Mouse (Mus musculus): ENCODE measurements around the gene Limd1. TPM values are rescaled to one million over a fixed set of nuclear protein-coding genes. Genes with fewer than 3 reads are reported as not detected.

Gene Limd1
- polyA plus RNA-seq, 1 experiment from 2014 or later = 15.8 TPM

DNA sequence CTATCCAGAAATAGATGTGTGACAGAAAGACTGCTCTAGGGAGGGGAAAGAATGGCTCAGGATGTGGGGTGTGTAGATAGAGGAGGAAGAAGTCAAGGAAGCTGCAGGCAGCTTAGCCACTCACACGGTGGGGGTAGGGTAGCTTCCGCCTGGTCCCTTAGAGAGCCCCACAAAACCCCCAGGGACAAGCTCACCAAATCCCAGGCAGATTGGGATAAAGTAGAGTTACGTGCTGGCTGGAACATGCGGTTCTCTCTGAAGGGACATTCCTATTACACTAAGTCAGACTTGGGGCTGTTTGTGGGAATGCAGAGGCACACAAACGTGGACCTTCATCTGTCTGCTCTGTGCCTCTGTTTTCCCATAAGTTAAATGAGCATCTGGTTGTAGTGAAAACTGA lies 12.4 kb downstream of the Limd1 start:
- H3K9ac ChIP-seq (replicated peaks; ENCODE audit: low read depth, low read length) = no peak overlapping the region
- ATAC-seq = no peak
- WGBS = 85% methylated on average over 5 of the region's 5 CpGs
- no peaks in the 10 kb centered on the region for H3K27me3 ChIP-seq (replicated peaks; ENCODE audit: control insufficient read depth, insufficient read depth, low read length)
- no peak overlapping the region for H3K27ac ChIP-seq (ENCODE audit: low read length)
- H3K36me3 ChIP-seq (ENCODE audit: control insufficient read depth, insufficient read depth) = no peaks in the 10 kb centered on the region
- H3K4me2 ChIP-seq (ENCODE audit: low read length) = no peak overlapping the region
- no peaks in the 10 kb centered on the region for H3K9me3 ChIP-seq (ENCODE audit: control insufficient read depth, low read length)
- no peak overlapping the region for H3K4me3 ChIP-seq (replicated peaks; ENCODE audit: low read length)
- H3K4me1 ChIP-seq (replicated peaks; ENCODE audit: control insufficient read depth, insufficient read depth, low read length) = peaks cover 6% of the 10 kb centered on the region

- Histone ChIP-seq H3K36me3 (ENCODE audit: control insufficient read depth, insufficient read depth) (no peaks in the 10 kb centered on the region), H3K9me3 (ENCODE audit: control insufficient read depth, low read length) (no peaks in the 10 kb centered on the region), H3K4me2 (ENCODE audit: low read length) (no peak overlapping the region), H3K4me3 (replicated peaks; ENCODE audit: low read length) (no peak overlapping the region), H3K27ac (ENCODE audit: low read length) (0 out of 2 replicates have a peak overlapping the region, but pooled peaks have one; percentile 9), H3K9ac (replicated peaks; ENCODE audit: low read depth, low read length) (no peak overlapping the region), H3K27me3 (replicated peaks; ENCODE audit: control insufficient read depth, insufficient read depth, low read length) (no peaks in the 10 kb centered on the region), H3K4me1 (replicated peaks; ENCODE audit: control insufficient read depth, insufficient read depth, low read length) (peaks cover 8% of the 10 kb centered on the region)
- WGBS = 48% methylated on average over 9 of the region's 9 CpGs
- ATAC-seq = peak; percentile 95
Observed at GRCm38 (mm10) chr9:123491917-123492585, 13.5 kb downstream of the Limd1 start.

GRCm38 (mm10) chr9:123496665-123497064 lies 18.2 kb downstream of the Limd1 start:
- Histone ChIP-seq H3K9ac (replicated peaks; ENCODE audit: low read depth, low read length) (no peak overlapping the region), H3K27ac (ENCODE audit: low read length) (no peak overlapping the region), H3K4me1 (replicated peaks; ENCODE audit: control insufficient read depth, insufficient read depth, low read length) (peaks cover 7% of the 10 kb centered on the region), H3K36me3 (ENCODE audit: control insufficient read depth, insufficient read depth) (no peaks in the 10 kb centered on the region), H3K4me2 (ENCODE audit: low read length) (peak overlapping the region; percentile 23; the same call in 1 of the 2 replicates), H3K27me3 (replicated peaks; ENCODE audit: control insufficient read depth, insufficient read depth, low read length) (no peaks in the 10 kb centered on the region), H3K9me3 (ENCODE audit: control insufficient read depth, low read length) (no peaks in the 10 kb centered on the region), H3K4me3 (replicated peaks; ENCODE audit: low read length) (no peak overlapping the region)
- ATAC-seq = no peak
- 24% methylated on average over 13 of the region's 13 CpGs for WGBS

DNA sequence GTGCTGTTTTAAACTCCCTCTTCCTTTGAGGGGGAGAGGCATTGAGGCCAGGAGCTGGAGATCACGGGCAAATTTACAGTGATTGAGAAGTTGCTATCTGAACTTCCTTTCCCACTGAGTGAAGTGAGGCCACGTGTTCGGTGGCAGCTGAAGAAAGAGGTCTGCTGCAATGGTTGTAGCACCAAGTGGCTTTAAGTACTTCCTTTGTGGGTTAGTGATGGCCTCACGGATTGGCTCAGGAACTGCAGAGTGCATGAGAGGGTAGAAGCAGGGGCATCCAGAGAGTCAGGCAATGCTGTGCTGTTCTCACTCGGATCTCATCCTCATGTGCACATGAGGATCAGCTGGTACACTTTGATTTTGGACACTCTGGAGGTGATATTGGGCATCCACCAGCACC lies 19.4 kb downstream of the Limd1 start:
- H3K27ac ChIP-seq (ENCODE audit: low read length) = no peak overlapping the region
- no peaks in the 10 kb centered on the region for H3K36me3 ChIP-seq (ENCODE audit: control insufficient read depth, insufficient read depth)
- H3K9ac ChIP-seq (replicated peaks; ENCODE audit: low read depth, low read length) = no peak overlapping the region
- no peaks in the 10 kb centered on the region for H3K9me3 ChIP-seq (ENCODE audit: control insufficient read depth, low read length)
- no peak overlapping the region for H3K4me3 ChIP-seq (replicated peaks; ENCODE audit: low read length)
- 91% methylated on average over 5 of the region's 5 CpGs for WGBS
- no peak for ATAC-seq
- no peaks in the 10 kb centered on the region for H3K27me3 ChIP-seq (replicated peaks; ENCODE audit: control insufficient read depth, insufficient read depth, low read length)
- 0 out of 2 replicates have a peak, but pooled peaks cover 3% of the 10 kb centered on the region for H3K4me1 ChIP-seq (replicated peaks; ENCODE audit: control insufficient read depth, insufficient read depth, low read length)
- no peak overlapping the region for H3K4me2 ChIP-seq (ENCODE audit: low read length)

DNA sequence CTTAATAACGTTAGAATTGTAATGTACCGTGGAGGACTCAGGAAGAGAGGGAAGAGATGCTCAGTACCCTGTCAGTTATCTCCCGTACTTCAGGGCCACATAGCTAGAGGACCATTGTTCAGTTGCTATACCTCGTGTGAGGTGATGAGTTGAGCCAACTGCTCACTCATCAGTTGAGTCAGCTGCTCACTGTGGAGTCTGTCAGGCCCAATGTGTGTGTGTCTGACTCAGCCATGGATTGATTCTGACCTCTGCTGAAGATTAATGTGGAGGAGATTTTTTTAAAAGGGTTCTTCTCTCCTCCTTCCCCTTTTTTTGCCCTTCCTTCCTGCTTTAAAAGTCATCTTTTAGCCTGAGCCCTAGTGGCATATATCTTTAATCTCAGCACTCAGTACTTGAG lies 22.0 kb downstream of the Limd1 start:
- Histone ChIP-seq H3K9ac (replicated peaks; ENCODE audit: low read depth, low read length) (no peak overlapping the region), H3K27me3 (replicated peaks; ENCODE audit: control insufficient read depth, insufficient read depth, low read length) (no peaks in the 10 kb centered on the region), H3K4me1 (replicated peaks; ENCODE audit: control insufficient read depth, insufficient read depth, low read length) (peaks cover 3% of the 10 kb centered on the region), H3K9me3 (ENCODE audit: control insufficient read depth, low read length) (no peaks in the 10 kb centered on the region), H3K4me2 (ENCODE audit: low read length) (no peak overlapping the region), H3K4me3 (replicated peaks; ENCODE audit: low read length) (no peak overlapping the region), H3K27ac (ENCODE audit: low read length) (no peak overlapping the region), H3K36me3 (ENCODE audit: control insufficient read depth, insufficient read depth) (no peaks in the 10 kb centered on the region)
- 96% methylated on average over 4 of the region's 4 CpGs for WGBS
- no peak for ATAC-seq

GRCm38 (mm10) chr9:123503171-123503834 lies 24.8 kb downstream of the Limd1 start:
- Histone ChIP-seq H3K27ac (ENCODE audit: low read length) (no peak overlapping the region), H3K4me1 (replicated peaks; ENCODE audit: control insufficient read depth, insufficient read depth, low read length) (no peaks in the 10 kb centered on the region; the same call in none of the 2 replicates), H3K4me2 (ENCODE audit: low read length) (no peak overlapping the region), H3K9me3 (ENCODE audit: control insufficient read depth, low read length) (no peaks in the 10 kb centered on the region), H3K4me3 (replicated peaks; ENCODE audit: low read length) (no peak overlapping the region), H3K36me3 (ENCODE audit: control insufficient read depth, insufficient read depth) (no peaks in the 10 kb centered on the region), H3K9ac (replicated peaks; ENCODE audit: low read depth, low read length) (no peak overlapping the region), H3K27me3 (replicated peaks; ENCODE audit: control insufficient read depth, insufficient read depth, low read length) (no peaks in the 10 kb centered on the region)
- ATAC-seq = 0 out of 2 replicates have a peak, but pooled peaks have one; percentile 28
- WGBS = 61% methylated on average over 5 of the region's 5 CpGs

DNA sequence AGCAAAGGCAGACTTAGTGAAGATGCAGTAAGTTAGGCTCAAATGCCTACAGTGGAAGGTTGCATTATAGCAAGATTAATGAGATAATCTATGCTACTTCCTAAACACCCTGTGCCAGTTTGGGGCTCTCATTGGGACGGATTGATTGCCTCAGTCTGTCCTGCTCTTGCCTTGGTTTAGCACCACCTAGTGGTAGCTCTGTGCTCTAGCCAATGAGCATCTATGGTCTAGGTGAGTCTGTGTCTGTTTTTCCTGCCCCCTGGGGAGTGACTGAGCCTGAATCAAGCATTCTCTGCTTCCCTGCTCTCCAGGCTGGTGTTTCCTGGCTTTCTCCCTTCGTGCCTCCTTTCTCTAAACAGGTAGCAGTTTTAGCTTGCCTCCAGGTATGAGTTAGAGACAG lies 25.8 kb downstream of the Limd1 start:
- peak; percentile 81 for ATAC-seq

DNA sequence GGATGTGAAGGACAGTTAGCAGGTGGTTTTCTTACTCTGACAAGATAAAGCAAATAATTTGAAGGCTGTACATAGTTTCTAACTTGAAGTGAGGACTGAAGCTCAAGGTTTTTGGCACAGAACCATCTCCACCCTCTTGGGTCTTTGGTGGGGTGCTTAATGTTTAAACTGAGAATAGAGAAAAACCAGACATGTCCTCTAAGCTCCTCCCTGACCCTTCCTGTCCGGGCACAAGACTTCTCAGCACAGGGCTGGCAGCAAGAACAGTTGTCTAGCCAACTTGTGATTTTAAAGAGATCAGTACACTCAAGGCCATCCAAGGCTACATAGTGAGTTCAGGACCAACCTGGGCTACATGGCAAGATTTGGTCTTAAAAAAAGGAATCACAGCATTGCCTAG lies 27.1 kb downstream of the Limd1 start:
- Histone ChIP-seq H3K27me3 (replicated peaks; ENCODE audit: control insufficient read depth, insufficient read depth, low read length) (no peaks in the 10 kb centered on the region), H3K4me2 (ENCODE audit: low read length) (no peak overlapping the region), H3K4me1 (replicated peaks; ENCODE audit: control insufficient read depth, insufficient read depth, low read length) (no peaks in the 10 kb centered on the region; the same call in none of the 2 replicates), H3K36me3 (ENCODE audit: control insufficient read depth, insufficient read depth) (no peaks in the 10 kb centered on the region), H3K4me3 (replicated peaks; ENCODE audit: low read length) (no peak overlapping the region), H3K9ac (replicated peaks; ENCODE audit: low read depth, low read length) (no peak overlapping the region), H3K27ac (ENCODE audit: low read length) (no peak overlapping the region), H3K9me3 (ENCODE audit: control insufficient read depth, low read length) (no peaks in the 10 kb centered on the region)
- no peak for ATAC-seq
- 69% methylated on average over 1 of the region's 1 CpGs for WGBS

More for the DNA sequence above, 25.8 kb downstream of the Limd1 start:
- Histone ChIP-seq H3K4me1 (replicated peaks; ENCODE audit: control insufficient read depth, insufficient read depth, low read length) (no peaks in the 10 kb centered on the region; the same call in none of the 2 replicates), H3K36me3 (ENCODE audit: control insufficient read depth, insufficient read depth) (no peaks in the 10 kb centered on the region), H3K4me2 (ENCODE audit: low read length) (no peak overlapping the region), H3K9me3 (ENCODE audit: control insufficient read depth, low read length) (no peaks in the 10 kb centered on the region), H3K4me3 (replicated peaks; ENCODE audit: low read length) (no peak overlapping the region), H3K9ac (replicated peaks; ENCODE audit: low read depth, low read length) (no peak overlapping the region), H3K27me3 (replicated peaks; ENCODE audit: control insufficient read depth, insufficient read depth, low read length) (no peaks in the 10 kb centered on the region), H3K27ac (ENCODE audit: low read length) (no peak overlapping the region)
- WGBS = 3% methylated on average over 2 of the region's 2 CpGs

DNA sequence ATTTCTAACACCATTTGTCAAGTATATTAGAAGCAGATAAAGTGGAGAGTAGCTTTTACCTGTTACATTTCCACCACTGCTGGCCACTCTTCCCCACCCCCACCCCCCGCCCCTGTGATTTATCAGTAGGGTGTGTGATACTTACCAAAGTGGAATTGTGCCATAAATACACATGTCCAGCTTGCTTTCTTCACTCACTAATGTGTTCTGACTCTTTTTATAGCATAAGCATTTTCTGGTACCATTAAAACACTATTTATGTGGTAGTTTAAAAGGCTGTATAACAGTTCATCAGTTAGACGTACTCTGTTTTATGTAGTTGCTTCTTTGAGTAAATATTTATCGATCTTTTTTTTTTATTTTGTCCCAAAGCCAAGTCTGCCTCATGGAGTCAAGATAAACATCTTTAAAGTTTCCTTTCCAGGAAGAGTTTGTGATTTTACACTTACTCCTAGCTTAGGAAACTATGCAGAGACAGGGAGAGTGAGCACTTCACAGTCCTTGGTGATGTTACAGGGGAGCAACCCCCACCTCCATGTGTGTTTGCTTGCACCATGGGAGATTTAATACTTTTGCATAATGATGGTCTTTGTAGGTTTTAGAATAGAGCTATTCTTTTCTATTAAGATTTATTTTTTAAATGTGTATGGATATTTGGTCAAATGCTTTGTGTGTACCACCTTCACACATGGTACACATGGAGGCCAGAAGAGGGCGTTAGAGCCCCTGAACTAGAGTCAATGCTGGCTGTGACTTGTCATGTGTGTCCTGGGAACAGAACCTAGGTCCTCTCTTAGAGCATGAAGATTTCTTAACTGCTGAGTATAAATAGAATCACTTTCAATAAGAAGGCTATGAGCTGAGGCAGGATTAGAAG lies 28.0 kb downstream of the Limd1 start:
- H3K9me3 ChIP-seq (ENCODE audit: control insufficient read depth, low read length) = no peaks in the 10 kb centered on the region
- H3K4me3 ChIP-seq (replicated peaks; ENCODE audit: low read length) = no peak overlapping the region
- 82% methylated on average over 4 of the region's 4 CpGs for WGBS
- no peak overlapping the region for H3K4me2 ChIP-seq (ENCODE audit: low read length)
- H3K27ac ChIP-seq (ENCODE audit: low read length) = no peak overlapping the region
- H3K36me3 ChIP-seq (ENCODE audit: control insufficient read depth, insufficient read depth) = no peaks in the 10 kb centered on the region
- H3K9ac ChIP-seq (replicated peaks; ENCODE audit: low read depth, low read length) = no peak overlapping the region
- H3K4me1 ChIP-seq (replicated peaks; ENCODE audit: control insufficient read depth, insufficient read depth, low read length) = no peaks in the 10 kb centered on the region; the same call in none of the 2 replicates
- H3K27me3 ChIP-seq (replicated peaks; ENCODE audit: control insufficient read depth, insufficient read depth, low read length) = no peaks in the 10 kb centered on the region
- no peak for ATAC-seq
